Mouse (Mus musculus) heart, adult 10 weeks (tissue): ENCODE measurements around the gene Gm21310. TPM values are rescaled to one million over a fixed set of nuclear protein-coding genes. Genes with fewer than 3 reads are reported as not detected.

Experiments used
- polyA plus RNA-seq: library from polyadenylated mRNA; stranded (reverse); fragments of 350-450 nt; fragmentation: Illumina TruSeq; extraction: RNeasy Lipid Tissue Mini Kit (QIAGEN cat#74804); gene quantifications from one replicate; pipeline ENCODE4 v1.2.3, GENCODE M21; 2014; ENCODE audit warnings: low read depth, low replicate concordance

The Gm21310 gene
- not detected for polyA plus RNA-seq

GRCm38 (mm10) chrY:10147083-10147482 lies at the start of gene Gm21310:
TSS of gene Gm21310 (minus strand) at chrY:10147183.

Other genes starting within 250 kb of the Gm21310 start
- not detected for gene Gm20834, start 177.4 kb upstream of the Gm21310 start, polyA plus RNA-seq